Mouse (Mus musculus): ENCODE results near the gene Ercc8.
A peak's percentile ranks its signal among the peaks of the same experiment; 100 is the strongest.

Gene Ercc8

DNA sequence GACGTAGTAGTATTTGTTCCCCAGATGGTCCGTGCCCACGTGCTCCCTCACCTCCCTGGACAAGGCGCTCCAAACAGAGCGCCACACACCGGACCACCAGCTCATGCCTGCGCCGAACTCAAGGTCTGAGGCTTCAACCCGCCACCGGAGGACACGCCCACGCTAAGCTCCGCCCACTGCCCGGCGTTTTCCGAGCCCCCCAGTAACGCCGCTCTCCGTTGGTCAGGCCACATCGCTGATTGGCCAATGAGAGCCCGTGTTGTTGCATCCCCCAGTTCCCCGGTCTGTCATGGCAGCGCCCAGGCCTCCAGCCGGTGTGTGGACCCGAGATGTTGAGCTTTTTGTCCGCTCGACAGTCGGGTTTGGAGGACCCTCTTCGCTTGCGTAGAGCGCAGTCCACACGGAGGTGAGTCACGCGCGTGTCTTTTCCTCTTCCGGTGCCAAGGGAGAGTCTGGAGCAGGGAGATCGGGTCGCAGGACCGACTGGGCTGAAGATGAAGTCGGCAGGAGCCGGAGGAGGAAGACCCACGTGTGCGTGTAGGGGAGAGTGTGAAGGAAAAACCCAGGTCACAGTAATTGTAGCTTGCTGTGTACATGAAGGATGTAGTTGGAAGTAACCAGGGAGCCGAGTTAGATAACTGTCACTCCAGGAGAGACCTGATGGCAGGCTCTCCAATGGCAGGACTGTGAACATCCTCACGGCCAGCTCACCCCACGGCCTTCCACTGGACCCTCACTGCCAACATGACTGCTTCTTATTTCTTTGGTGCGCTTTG is at the start of gene Ercc8, which contains the start of gene Ndufaf2:
Gene Ercc8, plus strand, starts transcription at position 267 of the 776 bp plus-strand sequence.
Gene Ndufaf2, minus strand, starts transcription at position 159 of the 776 bp plus-strand sequence.
- peak; percentile 98 for DNase-seq

DNA sequence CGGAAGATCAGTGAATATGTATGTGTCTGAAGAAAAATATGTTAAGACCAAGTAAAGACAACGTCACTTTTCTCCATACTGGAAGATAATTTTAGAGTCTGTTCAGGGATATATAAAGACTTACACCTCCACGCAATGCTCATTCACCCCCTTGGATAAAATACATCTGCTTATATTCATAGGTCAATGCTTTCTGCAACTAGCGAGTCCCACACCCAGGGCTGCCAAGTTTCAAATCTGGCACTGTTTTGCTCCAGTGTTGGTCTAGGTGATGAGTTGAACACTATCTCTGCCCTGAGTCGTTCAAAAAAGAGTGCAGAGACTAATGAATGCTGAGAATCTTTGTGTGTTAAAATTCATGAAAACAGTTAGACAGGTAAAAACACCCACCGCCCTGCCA is 47.6 kb upstream of the Ercc8 start:
- no peak for DNase-seq

GRCm38 (mm10) chr13:108113536-108113935 is 45.0 kb upstream of the Ercc8 start:
- no peak for DNase-seq

- no peak for DNase-seq
Observed at GRCm38 (mm10) chr13:108114257-108114656, 44.3 kb upstream of the Ercc8 start.

DNA sequence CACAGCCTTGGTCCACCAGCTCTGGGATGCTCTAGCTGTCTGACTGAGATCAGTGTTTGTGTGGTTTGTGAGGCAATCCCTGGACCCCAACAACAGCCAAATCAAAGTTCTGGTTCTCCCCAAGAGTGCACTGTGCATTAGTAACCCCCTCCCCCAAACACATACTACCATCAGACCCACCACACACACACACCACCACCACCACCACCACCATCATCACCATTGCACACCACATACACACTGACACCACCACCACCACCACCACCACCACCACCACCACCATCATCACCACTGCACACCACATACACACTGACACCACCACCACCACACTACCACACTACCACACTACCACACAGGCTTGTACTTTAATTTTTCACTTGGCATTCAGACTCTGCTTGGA is 40.9 kb upstream of the Ercc8 start:
- no peak for DNase-seq

GRCm38 (mm10) chr13:108118188-108118587 is 40.3 kb upstream of the Ercc8 start:
- no peak for DNase-seq

DNA sequence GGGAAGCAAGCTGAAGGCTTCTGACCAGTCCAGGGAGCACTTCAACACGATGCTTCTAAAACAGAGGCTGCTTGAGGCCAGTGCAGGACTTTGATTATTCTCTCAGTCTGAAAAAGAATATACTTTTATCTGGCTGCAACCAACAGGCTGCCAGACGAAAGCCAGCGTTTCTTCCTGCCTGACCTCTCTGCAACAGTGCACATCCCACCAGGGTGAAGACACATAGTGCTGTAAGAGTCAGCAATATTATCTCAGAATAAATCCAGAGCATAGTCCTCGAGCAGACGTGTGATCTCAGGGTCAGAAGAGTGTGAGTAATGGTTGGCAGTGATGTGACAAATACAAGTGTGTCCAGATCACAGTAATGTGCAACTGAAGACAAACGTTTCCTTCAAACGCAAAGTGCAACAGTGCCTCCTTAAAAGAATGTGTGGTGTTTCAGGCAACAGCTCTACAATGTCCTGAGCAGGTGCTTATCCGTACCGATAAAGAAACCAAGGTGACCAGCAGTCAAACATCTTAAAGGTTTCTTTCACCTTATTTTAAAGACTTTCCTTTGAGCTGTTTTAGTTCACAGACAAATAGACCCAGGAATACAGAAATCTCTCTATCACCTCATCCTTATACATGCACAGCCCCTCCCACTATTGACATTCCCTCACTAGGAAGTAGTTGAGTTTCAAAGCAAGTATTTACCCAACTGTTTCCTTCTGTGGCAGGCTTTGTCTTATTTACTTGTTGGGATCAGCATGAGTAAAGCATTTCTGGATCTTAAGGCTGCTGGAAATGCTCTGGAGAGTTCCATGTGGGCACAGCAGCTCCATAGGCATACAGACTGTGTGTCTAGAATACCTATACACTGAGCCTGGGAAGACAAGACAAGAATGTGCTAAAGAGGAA is 38.9 kb upstream of the Ercc8 start:
- DNase-seq = no peak

DNA sequence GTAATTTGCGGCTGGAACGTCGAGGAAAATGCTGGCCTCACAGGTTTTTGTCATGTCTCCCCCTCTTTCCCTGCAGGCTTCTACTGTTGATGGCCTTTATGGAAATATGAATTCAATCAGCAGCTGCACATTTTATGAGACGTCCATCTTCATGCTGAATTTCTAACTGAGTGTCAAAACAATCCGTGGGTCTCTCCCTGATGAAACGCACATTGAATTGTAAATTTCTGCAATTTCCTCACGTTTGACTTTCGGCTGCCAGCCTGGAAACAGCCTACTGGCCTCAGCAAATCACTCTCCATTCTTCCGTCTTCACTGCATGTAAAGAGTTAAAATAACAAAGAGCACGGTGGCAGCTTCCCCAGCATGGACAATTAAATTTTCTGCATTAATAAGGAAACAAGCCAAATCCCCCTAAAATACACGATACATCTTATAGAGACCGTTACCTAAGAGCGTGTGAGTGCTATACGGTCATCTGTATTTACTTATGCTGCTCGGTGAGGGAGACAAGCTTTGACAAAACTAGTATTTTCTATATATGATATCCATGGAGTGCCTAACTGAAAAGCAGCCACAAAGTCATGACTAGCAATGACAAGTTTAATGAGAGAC is 35.3 kb upstream of the Ercc8 start:
- DNase-seq = no peak

- DNase-seq = no peak
Observed at GRCm38 (mm10) chr13:108124096-108124495, 34.4 kb upstream of the Ercc8 start.

DNA sequence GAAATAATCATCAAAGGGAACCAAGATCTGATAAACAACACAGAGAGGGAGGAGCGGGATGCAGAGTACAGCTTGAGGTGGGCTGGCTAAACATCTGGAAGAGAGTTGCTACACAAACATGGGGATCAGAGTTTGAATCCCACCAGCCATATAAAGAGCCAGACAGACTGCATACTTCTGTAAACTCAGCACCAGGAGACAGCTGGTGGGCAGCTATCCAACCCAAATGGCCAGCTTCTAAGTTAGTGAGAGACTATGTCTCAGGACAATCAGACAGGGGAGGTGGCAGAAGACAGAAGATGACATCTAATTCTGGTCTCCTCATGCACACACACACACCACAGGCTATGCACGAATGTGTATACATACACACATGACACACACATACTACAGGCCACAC is 32.3 kb upstream of the Ercc8 start:
- DNase-seq = no peak

DNA sequence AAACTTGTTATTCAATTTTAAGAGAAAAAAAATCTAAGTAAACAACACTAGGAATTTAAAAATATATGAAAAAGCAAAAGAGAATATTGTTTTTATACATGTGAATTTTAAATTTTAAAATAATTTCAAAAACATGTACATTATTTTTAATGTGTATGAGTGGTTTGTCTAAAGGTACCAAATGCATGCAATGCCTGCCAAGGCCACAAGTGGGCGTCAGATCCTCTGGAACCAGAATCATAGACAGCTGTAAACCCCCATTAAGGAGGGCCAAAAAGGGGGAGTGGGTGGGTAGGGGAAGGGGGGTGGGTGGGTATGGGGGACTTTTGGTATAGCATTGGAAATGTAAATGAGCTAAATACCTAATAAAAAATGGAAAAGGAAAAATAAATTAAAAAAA is 31.4 kb upstream of the Ercc8 start:
- DNase-seq = peak; percentile 58 to 59

DNA sequence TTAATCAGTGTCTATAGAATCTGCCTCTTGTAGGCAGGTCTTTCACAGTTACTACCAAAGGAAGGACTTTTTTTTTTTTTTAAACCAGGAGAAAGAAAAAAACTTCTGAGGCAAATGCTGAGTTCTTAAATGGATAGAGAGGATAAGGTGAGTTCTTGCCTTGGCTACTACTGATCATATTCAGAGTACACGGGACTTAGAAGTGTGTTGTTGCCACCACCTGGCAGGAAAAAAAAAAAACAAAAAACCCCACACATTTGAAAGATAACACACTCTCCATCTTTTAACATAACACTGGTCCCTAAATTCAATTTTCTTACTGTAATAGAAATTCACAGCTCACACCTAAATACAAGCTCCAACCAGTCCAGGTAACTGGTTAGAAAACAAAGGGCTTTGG is 30.6 kb upstream of the Ercc8 start:
- no peak for DNase-seq

GRCm38 (mm10) chr13:108129070-108129469 is 29.5 kb upstream of the Ercc8 start:
- DNase-seq = no peak

GRCm38 (mm10) chr13:108130737-108131136 is 27.8 kb upstream of the Ercc8 start:
- no peak for DNase-seq

- DNase-seq = no peak
Observed at GRCm38 (mm10) chr13:108132031-108132819, 26.3 kb upstream of the Ercc8 start.

GRCm38 (mm10) chr13:108135617-108136016 is 22.9 kb upstream of the Ercc8 start:
- DNase-seq = no peak

DNA sequence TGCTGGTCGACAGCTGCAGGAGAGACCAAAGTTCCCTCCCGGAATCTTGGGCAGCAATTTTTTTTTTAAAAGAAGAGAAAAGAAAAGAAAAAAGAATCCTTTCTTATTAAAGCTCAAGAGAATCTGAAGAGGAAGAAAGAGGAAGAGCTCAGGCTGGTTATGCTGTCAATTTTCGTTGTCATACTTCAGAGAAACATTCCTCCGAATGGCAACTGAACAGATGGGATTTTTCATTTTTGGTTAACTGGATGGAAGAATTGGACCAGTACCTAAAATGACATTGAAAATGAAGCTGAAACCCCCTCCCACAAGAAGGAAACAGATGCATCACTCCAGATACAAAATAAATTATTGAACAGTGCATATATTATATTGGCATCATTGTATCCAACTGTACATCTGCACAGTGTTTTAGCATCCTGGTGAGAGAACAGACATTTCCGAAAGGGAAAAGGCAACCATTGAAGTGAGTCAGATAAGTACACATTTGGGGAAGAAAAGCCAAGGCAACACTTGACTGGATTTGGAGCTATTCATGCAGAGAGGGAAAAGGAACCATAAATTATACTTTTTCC is 20.0 kb upstream of the Ercc8 start:
- no peak for DNase-seq

- no peak for DNase-seq
Observed at GRCm38 (mm10) chr13:108144086-108144485, 14.4 kb upstream of the Ercc8 start.

DNA sequence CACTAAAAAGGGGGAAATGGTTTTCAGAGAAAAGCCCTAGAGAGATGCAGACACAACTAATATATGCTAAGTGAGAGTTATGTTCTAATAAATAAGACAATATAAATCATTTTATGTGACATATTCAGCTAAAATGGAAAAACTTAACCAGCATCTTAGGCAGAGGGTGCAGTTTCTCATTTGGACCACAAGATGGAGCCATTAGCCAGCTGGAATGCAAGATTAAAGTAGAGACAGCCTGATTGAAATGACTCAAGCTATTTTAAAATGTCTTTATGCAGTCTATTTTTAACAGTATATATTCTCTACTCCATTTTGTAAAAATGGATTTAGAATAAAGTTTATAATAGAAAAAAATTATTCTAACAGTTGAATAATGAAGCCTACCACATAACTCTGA is 6.7 kb upstream of the Ercc8 start:
- DNase-seq = peak; percentile 21 to 39

- DNase-seq = peak; percentile 70 to 71
Observed at GRCm38 (mm10) chr13:108152650-108153372, 5.7 kb upstream of the Ercc8 start.

DNA sequence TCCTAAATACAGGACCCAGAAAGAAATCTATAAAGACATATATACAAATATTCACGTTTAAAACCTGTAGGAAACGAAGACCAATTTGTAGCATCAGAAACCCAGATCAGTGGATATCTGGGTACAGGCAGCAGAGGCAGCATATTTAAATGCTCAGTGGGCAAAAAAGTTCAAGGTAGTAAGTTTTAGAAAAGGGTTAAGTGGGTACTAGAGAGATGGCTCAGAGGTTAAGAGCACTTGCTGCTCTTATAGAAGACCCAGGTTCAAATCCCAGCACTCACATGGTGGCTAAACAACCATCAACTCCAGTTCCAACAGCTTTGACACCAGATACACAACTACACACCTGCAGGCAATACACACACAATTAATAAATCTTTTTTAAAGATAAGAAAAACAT is 1.4 kb upstream of the Ercc8 start:
- no peak for DNase-seq

Data from B cell, adult 2 months (primary cell).